Mouse (Mus musculus): ENCODE data around the gene Cdk11b. TPM values are rescaled to one million over a fixed set of nuclear protein-coding genes. Genes with fewer than 3 reads are reported as not detected.

The Cdk11b gene
- 53.9 and 57.8 TPM in 2 replicates for total RNA-seq (2014; fragmentation: Nextera tagmentation)
- total RNA-seq (2017): 42.1 and 44.8 TPM in 2 replicates

DNA sequence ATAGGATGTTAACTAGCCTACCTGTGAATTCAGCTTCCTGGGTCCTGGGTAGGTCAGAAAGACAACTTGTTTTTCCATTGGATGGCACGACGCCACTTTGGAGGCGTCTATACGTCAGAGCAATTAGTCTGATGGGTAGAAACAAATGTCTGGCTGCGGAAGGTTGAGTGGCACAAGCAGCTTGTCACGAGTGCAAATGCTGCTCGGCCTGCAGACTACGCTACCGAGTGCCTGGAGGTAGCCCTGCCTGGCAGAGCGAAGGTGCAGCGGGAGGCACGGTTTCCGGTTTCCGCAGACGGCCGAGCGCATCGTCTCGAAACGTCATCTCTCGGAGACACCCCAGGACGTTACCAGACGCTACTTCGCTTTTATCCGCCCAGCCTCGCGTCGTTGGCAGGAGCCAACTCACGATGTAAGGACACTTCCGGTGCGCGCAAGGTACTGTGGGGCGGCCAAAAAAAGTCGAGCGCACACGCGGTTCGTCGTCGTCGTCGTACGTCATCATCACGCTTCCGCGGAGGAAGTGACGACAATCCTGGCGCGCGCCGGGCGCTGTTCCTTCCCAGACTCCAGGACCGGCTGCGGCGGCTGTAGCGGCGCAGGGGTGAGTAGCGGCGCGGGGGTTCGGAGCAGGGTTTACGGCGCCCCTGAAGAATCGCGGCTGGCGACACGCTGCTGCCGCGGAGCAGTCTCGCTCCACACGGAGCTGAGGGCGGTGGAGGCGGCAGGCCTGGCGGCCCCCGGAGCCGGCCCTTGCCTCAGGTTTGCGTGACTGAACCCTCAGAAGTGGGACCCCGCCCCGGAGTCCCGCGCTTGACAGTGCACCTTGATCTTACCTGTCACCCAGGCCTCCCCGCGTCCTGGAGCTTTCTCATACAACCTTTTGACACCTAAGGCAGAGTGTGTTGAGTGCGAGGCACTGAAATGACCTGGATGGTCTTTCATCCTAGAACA lies at the start of gene Cdk11b:
Cdk11b (plus strand) TSS at position 517 of the 954 bp plus-strand sequence.
- peak; percentile 96 for ATAC-seq (replicated peaks; ENCODE audit: poor library complexity, severe bottlenecking)

- ATAC-seq (replicated peaks; ENCODE audit: poor library complexity, severe bottlenecking): peak; percentile 85
These were observed 49.7 kb upstream of the Cdk11b start for GRCm38 (mm10) chr4:155574931-155575330.

- no peak for ATAC-seq (replicated peaks; ENCODE audit: poor library complexity, severe bottlenecking)
These were observed 49.1 kb upstream of the Cdk11b start for GRCm38 (mm10) chr4:155575521-155575920.

- ATAC-seq (replicated peaks; ENCODE audit: poor library complexity, severe bottlenecking): no peak
These were observed 47.5 kb upstream of the Cdk11b start for GRCm38 (mm10) chr4:155577132-155577531.

- no peak for ATAC-seq (replicated peaks; ENCODE audit: poor library complexity, severe bottlenecking)
These were observed 46.9 kb upstream of the Cdk11b start for GRCm38 (mm10) chr4:155577741-155578140.

DNA sequence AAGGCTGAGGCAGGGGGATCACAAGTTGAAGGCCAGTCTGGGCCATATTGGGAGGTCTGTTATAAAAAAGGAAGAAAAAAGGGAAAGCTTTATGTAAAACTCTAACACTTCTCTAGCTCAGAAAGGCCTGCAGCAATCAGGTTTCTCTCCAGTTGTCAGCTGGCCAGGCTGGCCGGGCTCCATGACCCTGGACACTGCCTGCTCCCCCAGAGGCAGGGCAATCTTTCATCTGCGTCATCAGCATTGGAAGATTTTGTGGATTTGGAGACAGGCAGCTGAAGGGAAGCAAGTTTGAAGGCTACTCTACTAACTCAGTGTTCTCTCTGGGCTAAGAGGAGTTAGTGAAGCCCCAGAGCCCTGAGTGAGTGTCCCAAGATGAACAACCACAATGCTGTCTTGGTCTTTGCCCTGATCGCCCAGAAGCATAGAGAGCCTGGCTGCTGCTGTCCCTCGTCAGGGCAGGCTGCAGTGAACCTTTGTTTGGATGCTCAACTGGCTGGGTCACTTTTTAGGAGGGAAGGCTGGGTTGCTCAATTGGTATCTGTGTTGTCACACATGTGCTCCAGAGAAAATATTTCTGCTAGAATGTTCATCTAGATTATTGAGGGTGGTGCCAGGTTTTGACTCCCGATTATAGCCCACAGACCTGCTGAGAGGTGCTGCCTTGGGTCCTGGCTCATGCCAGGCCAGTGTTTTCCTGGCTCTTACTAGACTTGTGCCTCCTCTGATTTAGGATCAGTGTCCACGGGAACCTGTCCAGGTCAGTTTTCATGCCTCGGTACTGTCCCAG lies 46.1 kb upstream of the Cdk11b start:
- ATAC-seq (replicated peaks; ENCODE audit: poor library complexity, severe bottlenecking): no peak

DNA sequence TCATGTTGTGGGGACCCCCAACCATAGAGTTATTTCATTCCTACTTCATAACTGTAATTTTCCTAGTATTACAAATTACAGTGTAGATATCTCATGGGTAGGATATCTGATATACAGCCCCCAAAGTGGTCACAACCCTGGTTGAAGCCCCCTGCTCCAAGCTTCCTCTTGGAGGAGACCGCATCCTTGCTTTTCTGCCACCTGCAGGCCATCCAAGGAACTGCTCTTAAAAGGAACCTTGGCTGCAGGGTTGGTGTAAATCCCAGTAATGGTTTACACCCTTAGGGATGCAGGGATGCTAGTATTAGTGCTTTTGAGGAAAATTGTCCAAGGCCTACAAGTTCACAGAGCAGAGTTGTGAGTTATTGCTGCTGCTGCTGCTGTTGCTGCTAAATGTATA lies 44.2 kb upstream of the Cdk11b start:
- peak; percentile 55 for ATAC-seq (replicated peaks; ENCODE audit: poor library complexity, severe bottlenecking)

GRCm38 (mm10) chr4:155582279-155582905 lies 42.3 kb upstream of the Cdk11b start:
- ATAC-seq (replicated peaks; ENCODE audit: poor library complexity, severe bottlenecking): peak; percentile 93

DNA sequence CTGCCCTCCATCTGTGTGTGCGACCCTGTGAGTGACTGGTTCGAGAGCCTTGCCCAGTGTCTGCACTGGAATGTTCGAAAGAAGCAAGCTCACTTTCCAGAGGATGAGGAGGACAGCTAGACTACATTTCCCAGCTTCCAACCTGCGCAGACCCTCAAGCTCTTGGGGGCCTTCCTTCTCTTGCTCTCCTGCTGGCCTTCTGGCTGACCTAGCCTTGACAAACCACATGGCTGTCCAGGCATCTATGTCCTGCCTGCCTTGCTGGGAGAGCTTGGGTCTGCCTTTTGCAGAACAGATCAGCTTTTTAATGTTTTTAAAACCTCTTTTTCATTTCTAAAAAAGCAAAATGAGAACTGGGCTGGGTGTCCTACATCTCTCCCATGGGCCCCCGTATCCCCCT lies 35.3 kb upstream of the Cdk11b start:
- ATAC-seq (replicated peaks; ENCODE audit: poor library complexity, severe bottlenecking): no peak

DNA sequence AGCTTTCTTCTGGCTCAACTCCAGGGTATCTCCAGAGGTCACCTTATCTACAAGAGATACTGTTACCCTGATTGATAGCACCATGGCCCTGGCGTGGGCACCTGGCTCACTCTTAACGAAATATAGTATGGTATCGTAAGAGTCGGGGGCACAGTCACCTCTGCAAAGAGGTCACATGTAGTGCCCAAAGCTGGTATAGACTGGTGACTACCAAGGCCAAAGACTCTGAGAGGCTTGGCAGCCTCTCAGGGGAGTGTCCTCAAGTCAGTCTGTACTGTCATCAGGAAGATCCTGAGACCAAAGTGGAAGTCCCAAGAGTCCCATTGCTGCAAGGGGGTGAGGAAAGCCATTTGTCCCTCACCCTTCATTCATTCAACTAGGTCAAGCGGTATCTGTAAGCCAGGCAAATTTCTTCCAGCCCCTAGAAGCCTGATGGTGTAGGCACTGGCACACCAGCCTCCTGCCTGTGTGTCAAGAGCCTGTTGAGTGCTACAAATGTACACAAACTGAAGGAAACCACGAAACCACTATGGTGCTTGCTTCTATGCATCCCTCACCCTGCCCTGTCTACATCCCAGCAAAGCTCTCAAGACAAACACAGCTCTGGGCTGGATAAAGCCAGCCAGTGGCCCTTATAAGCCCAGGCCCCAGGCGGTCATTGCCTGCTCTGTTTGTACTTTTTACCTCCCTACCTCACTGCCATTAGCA lies 33.5 kb upstream of the Cdk11b start:
- no peak for ATAC-seq (replicated peaks; ENCODE audit: poor library complexity, severe bottlenecking)

DNA sequence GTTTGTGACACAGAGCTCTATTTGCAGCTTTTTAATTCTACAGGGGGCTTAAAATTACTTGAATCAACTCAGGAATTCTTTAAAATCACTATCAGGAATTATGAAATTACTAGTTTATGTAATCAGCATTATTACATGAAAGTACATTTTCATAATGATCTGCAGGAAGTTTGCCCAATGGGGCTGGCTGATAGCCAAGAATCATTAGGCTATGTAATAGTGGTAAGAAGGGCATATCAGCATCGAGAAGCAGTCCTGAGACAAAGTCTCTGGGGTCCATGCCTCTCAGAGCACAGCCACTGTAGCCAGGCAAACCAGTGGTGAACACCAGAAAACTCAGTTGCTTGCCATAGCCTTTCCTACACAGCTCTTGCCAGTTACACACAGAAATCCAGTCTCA lies 30.9 kb upstream of the Cdk11b start:
- ATAC-seq (replicated peaks; ENCODE audit: poor library complexity, severe bottlenecking): peak; percentile 52

- no peak for ATAC-seq (replicated peaks; ENCODE audit: poor library complexity, severe bottlenecking)
These were observed 28.9 kb upstream of the Cdk11b start for GRCm38 (mm10) chr4:155595777-155596176.

GRCm38 (mm10) chr4:155596606-155597005 lies 28.0 kb upstream of the Cdk11b start:
- ATAC-seq (replicated peaks; ENCODE audit: poor library complexity, severe bottlenecking): peak; percentile 10; the same call in 1 of the 2 replicates

DNA sequence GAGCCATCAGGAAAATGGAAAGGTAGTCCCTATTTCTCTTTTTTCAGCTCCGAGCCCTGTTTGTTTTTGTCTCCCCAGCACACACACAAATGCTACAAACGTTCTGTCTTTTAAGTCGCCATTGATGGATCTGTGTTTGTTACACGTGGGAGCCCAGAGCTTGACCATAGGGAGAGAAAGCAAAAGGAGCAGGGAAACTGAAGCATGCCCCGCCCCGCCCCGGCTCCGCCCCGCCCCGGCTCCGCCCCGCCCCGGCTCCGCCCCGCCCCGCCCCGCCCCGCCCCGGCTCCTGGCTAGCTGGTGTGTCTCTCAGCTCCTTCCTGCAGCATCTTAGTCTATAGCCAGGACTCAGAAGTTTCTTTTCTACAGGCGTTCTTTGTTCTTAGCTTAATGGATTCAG lies 26.1 kb upstream of the Cdk11b start:
- no peak for ATAC-seq (replicated peaks; ENCODE audit: poor library complexity, severe bottlenecking)

DNA sequence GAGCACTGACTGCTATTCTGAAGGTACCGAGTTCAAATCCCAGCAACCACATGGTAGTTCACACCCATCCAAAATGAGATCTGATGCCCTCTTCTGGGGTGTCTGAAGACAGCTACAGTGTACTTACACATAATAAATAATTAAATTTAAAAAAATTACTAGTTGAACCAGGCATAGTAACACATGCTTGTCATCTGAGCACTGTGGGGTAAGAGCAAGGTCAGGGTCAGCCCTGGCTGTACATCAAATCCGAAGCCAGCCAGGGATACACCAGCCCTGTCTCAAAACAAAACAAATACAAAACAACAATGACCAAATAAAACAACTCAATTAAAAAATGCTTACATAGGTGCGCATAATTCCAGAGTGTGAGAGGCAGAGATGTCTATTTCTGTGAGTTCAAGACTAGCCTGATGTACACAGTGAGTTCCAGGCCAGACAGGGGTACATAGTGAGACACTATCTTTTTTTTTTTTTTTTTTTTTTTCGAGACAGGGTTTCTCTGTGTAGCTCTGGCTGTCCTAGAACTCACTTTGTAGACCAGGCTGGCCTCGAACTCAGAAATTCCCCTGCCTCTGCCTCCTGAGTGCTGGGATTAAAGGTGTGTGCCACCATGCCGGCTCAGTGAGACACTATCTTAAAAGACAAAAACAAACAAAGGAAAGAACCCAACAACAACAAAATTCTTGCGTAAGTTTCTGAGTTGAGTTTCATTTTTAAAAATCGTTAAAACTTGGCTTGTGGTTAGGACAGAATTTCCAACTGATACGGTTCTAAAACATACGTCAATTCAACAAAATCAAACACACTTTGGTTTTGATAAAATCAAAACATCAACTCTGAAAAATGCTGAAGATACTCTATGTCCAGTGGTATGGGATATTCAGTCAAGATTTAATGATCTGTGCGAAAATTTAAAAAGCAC lies 24.5 kb upstream of the Cdk11b start:
- no peak for ATAC-seq (replicated peaks; ENCODE audit: poor library complexity, severe bottlenecking)

GRCm38 (mm10) chr4:155601091-155601996 lies 23.3 kb upstream of the Cdk11b start, which contains the start of gene Slc35e2:
Gene Slc35e2, plus strand, starts transcription at chr4:155601416.
- peak; percentile 82 for ATAC-seq (replicated peaks; ENCODE audit: poor library complexity, severe bottlenecking)

- peak; percentile 10; the same call in 1 of the 2 replicates for ATAC-seq (replicated peaks; ENCODE audit: poor library complexity, severe bottlenecking)
These were observed 22.6 kb upstream of the Cdk11b start for GRCm38 (mm10) chr4:155601997-155602456.

DNA sequence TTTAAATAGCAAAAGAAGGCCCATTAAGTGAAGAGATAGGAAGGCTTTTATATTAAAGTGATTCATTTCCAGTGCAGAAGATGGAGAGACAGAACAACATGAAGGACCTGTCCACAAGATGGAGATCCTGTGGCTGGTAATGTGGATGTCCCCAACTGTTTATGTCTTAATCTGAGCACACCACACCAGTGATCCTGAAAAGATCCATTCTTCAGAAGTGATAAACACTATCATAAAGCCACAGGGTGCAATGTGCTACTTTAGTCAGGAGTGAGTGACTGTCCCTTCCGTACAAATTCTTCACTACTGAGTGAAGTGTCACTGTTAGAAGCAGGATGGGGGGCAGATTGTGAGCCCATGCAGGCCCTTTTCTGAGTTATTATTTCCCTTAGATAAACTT lies 21.9 kb upstream of the Cdk11b start:
- ATAC-seq (replicated peaks; ENCODE audit: poor library complexity, severe bottlenecking): no peak

All from granulocyte monocyte progenitor cell, adult 5-6 weeks (primary cell).